Mouse (Mus musculus): ENCODE measurements at regions not wholly inside any gene's neighbourhood (a gene's known extent, or its start where the extent isn't known, plus 50 kb on each side); places are given as distances from the start of the nearest gene placed in this dataset.

DNA sequence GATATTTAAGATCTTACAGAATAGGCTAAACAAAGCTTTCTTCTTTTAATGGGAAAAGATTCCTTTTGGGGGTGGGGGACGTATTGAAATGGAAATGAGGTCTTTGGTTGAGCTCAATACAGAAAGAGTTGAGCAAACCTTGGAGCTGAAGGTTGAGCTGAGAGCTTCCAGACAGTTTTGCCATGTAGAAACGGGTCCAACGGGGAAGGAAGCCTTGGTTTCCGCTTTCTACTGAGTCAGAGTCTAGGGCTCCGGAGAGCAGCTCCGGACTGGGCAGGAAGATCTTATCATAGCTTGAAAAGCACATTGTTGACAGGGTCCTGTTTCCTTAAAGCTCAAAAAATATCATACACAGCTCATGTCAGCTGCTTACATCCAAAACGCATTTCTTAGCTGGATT, 97.0 kb upstream of the Myo10 start:
- TF ChIP-seq CTCF (conservative IDR thresholded peaks at IDR 0.05; ENCODE audit: low read length) (no peak), POU5F1 (IDR thresholded peaks at IDR 0.05; ENCODE audit: borderline replicate concordance, low read length) (no peak), NANOG (IDR thresholded peaks at IDR 0.05; ENCODE audit: borderline replicate concordance, low read length) (no peak)
